In the genomic region with DNA sequence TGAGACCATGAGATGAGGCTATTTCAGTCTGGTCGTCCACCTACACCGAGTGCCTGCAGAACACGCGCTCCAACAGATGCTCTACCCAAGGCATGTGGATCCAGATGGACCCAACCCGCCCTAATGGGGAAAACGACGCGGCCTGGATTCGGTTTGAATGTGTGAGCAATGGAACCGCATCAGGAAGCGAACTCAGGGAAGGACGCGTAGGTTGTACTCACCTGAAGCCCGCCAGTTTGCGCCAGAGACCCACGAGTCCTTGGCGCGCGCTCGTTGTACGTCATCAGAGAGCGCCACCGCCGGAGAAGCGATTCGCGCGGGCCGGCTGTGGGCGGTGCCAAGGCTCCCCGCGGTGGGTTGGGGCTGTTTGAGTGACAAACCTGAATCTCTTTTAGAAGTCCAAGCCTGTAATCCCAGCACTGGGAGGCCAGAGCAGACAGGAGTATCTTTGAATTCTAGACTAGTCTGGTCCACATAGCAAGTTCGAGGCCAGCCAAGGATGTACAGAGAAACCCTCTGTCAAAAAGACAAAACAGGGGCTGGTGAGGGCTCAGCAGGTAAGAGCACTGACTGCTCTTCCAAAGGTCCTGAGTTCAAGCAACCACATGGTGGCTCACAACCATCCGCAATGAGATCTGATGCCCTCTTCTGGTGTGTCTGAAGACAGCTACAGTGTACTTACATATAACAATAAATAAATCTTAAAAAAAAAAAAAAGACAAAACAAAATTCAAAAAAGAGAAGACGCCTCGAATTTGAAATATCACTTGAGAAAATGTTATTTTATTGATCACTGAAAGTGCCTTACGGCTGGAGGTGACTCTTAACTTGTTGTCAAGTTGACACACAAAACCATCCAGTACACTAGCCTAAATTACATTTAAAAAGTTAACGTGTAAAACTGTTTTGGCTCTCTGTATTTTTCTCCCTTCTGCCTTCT, we compare ENCODE assay signal across 8 mouse cellular contexts. TPM values are rescaled to one million over a fixed set of nuclear protein-coding genes. Genes with fewer than 3 reads are reported as not detected.
A peak's percentile ranks its signal among the peaks of the same experiment; 100 is the strongest.
DNase-seq lines count a peak whose midpoint lies in the region; ATAC-seq and TF ChIP-seq lines count a peak whose summit lies in the region.

A gene (minus strand): TSS at position 279 of the 940 bp plus-strand sequence.

- WGBS in heart, embryonic 10.5 days: 9% methylated on average over 38 of the region's 38 CpGs
- 11% methylated on average over 38 of the region's 38 CpGs for WGBS in kidney, embryonic 15.5 days

- no peaks in the 10 kb centered on the region for H3K27me3 ChIP-seq in heart, embryonic 10.5 days (ENCODE audit: insufficient read depth, poor library complexity, severe bottlenecking)
- H3K27me3 ChIP-seq in kidney, embryonic 15.5 days: no peaks in the 10 kb centered on the region

- H3K9me3 ChIP-seq in heart, embryonic 10.5 days: no peaks in the 10 kb centered on the region
- no peaks in the 10 kb centered on the region for H3K9me3 ChIP-seq in kidney, embryonic 15.5 days (replicated peaks)

- peak within 1 kb of the TSS; percentile 75 for H3K4me2 ChIP-seq in kidney, embryonic 15.5 days

- ATAC-seq in kidney, embryonic 15.5 days (replicated peaks; ENCODE audit: low FRiP score): peak; percentile 83
- ATAC-seq in monocyte, adult 5-6 weeks (replicated peaks; ENCODE audit: insufficient number of reproducible peaks, low FRiP score, low TSS enrichment, poor library complexity, severe bottlenecking): peak; percentile 82

- H3K4me3 ChIP-seq in bone marrow macrophage, adult 2 months (ENCODE audit: insufficient read depth, low read length): peak within 1 kb of the TSS; percentile 82
- peak within 1 kb of the TSS; percentile 91 for H3K4me3 ChIP-seq in embryonic fibroblast, embryonic 13.5 days (ENCODE audit: insufficient read depth, low read length)
- H3K4me3 ChIP-seq in heart, embryonic 10.5 days: peak within 1 kb of the TSS; percentile 88
- peak within 1 kb of the TSS; percentile 86 for H3K4me3 ChIP-seq in kidney, embryonic 15.5 days (replicated peaks)

- peak within 1 kb of the TSS; percentile 17; the same call in 1 of the 2 replicates for H3K27ac ChIP-seq in bone marrow macrophage, adult 2 months (ENCODE audit: insufficient read depth, low read depth, low read length)
- no peak within 1 kb of the TSS for H3K27ac ChIP-seq in embryonic fibroblast, embryonic 13.5 days (ENCODE audit: insufficient read depth, low read length)
- peak within 1 kb of the TSS; percentile 91 for H3K27ac ChIP-seq in heart, embryonic 10.5 days
- H3K27ac ChIP-seq in kidney, embryonic 15.5 days: peak within 1 kb of the TSS; percentile 52

- H3K36me3 ChIP-seq in heart, embryonic 10.5 days: peaks cover 5% of the 10 kb centered on the region; the same call in 1 of the 2 replicates
- peaks cover 2% of the 10 kb centered on the region for H3K36me3 ChIP-seq in kidney, embryonic 15.5 days

- peak within 1 kb of the TSS; percentile 80 for H3K9ac ChIP-seq in kidney, embryonic 15.5 days

- no peak for TF ChIP-seq CTCF in bone marrow macrophage, adult 2 months (IDR thresholded peaks at IDR 0.05; ENCODE audit: low read depth, low read length)
- TF ChIP-seq CTCF in embryonic fibroblast, embryonic 13.5 days (IDR thresholded peaks at IDR 0.05; ENCODE audit: borderline replicate concordance, insufficient read depth, low read length): no peak

- peaks cover 5% of the 10 kb centered on the region for H3K4me1 ChIP-seq in bone marrow macrophage, adult 2 months (ENCODE audit: control insufficient read depth, insufficient read depth, low read length)
- H3K4me1 ChIP-seq in embryonic fibroblast, embryonic 13.5 days (ENCODE audit: control insufficient read depth, insufficient read depth, low read length): no peaks in the 10 kb centered on the region
- H3K4me1 ChIP-seq in heart, embryonic 10.5 days: peaks cover 21% of the 10 kb centered on the region
- H3K4me1 ChIP-seq in kidney, embryonic 15.5 days: peaks cover 20% of the 10 kb centered on the region

- peak; percentile 97 for DNase-seq in A20 (ENCODE audit: low read depth, low spot score)
- peak; percentile 98 for DNase-seq in heart, embryonic 10.5 days (ENCODE audit: low spot score)
- peak; percentile 94 for DNase-seq in liver
- peak; percentile 93 to 97 for DNase-seq in spleen, postnatal 4 days (ENCODE audit: low spot score in 2 of 2)

- no peak for TF ChIP-seq POLR2A in bone marrow macrophage, adult 2 months (IDR thresholded peaks at IDR 0.05; ENCODE audit: borderline replicate concordance, low read depth, low read length)
- TF ChIP-seq POLR2A in embryonic fibroblast, embryonic 13.5 days (IDR thresholded peaks at IDR 0.05; ENCODE audit: low read depth, low read length): peak; percentile 62

RNA-seq across cellular contexts. Expression of the gene that starts here (rescaled TPM):
- polyA plus RNA-seq in bone marrow macrophage, adult 2 months (2012; ENCODE audit: insufficient read depth, insufficient read length, missing spikeins): 9.8 and 10.3 TPM in 2 replicates
- 16.6 and 22.7 TPM in 2 replicates for polyA plus RNA-seq in embryonic fibroblast, embryonic 13.5 days (2011; ENCODE audit: insufficient read length, low read depth, missing spikeins)
- 30.9 and 35.6 TPM in 2 replicates for polyA plus RNA-seq in heart, embryonic 10.5 days (2016; fragmentation: Nextera tagmentation; extraction: Ambion mirVana)
- 43.9 and 45.9 TPM in 2 replicates for polyA plus RNA-seq in kidney, embryonic 15.5 days (2015; fragmentation: Nextera tagmentation; extraction: Ambion mirVana)
- total RNA-seq in monocyte, adult 5-6 weeks (2017): 7.1 to 9.6 TPM (median 7.4 TPM) in 3 replicates
